Mouse (Mus musculus): Measurements from ENCODE around the gene Wdsub1. TPM values are rescaled to one million over a fixed set of nuclear protein-coding genes. Genes with fewer than 3 reads are reported as not detected.

Gene Wdsub1
- polyA plus RNA-seq, 1 experiment from 2014 or later, result 42.3 TPM

GRCm38 (mm10) chr2:59843848-59844247 lies 38.5 kb downstream of the Wdsub1 start:
- Histone ChIP-seq H3K27ac (ENCODE audit: low read length) (no peak overlapping the region), H3K36me3 (ENCODE audit: insufficient read depth, low read length) (peaks cover 25% of the 10 kb centered on the region), H3K9me3 (ENCODE audit: low read length) (no peaks in the 10 kb centered on the region), H3K4me1 (ENCODE audit: insufficient read depth, low read depth, low read length) (no peaks in the 10 kb centered on the region), H3K9ac (replicated peaks; ENCODE audit: low read depth) (no peak overlapping the region), H3K4me3 (ENCODE audit: low read depth, low read length) (no peak overlapping the region), H3K27me3 (replicated peaks; ENCODE audit: insufficient read depth, low read length) (no peaks in the 10 kb centered on the region), H3K4me2 (replicated peaks; ENCODE audit: low read depth, low read length) (no peak overlapping the region)
- DNase-seq (ENCODE audit: low spot score) (no peak), ATAC-seq (no peak)
- WGBS, result 86% methylated on average over 6 of the region's 6 CpGs
- no peak for TF ChIP-seq EP300 (IDR thresholded peaks at IDR 0.05)

DNA sequence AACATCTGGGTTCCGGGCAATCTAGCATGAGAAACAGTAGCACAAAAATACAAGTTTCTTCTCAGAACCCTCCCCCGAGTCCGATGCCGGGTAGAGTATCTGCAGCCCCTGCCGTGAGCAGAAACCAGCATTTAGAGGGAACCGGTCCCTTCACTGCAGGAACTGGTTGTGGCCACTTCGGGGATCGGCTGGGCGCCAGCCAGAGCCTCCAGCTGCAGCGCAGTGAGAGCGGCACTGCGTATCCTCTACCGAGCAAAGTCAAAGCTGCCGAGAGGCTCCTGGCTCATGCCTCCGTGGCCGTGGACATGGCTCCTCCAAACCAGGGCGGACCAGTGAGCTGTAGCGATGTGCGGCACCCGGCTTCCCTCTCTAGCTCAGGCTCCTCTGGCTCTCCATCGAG lies 39.2 kb downstream of the Wdsub1 start:
- Histone ChIP-seq H3K9ac (replicated peaks; ENCODE audit: low read depth) (no peak overlapping the region), H3K27ac (ENCODE audit: low read length) (no peak overlapping the region), H3K9me3 (ENCODE audit: low read length) (no peaks in the 10 kb centered on the region), H3K4me3 (ENCODE audit: low read depth, low read length) (no peak overlapping the region), H3K4me1 (ENCODE audit: insufficient read depth, low read depth, low read length) (no peaks in the 10 kb centered on the region), H3K4me2 (replicated peaks; ENCODE audit: low read depth, low read length) (no peak overlapping the region), H3K36me3 (ENCODE audit: insufficient read depth, low read length) (peaks cover 31% of the 10 kb centered on the region), H3K27me3 (replicated peaks; ENCODE audit: insufficient read depth, low read length) (no peaks in the 10 kb centered on the region)
- 88% methylated on average over 20 of the region's 21 CpGs for whole genome bisulfite sequencing
- DNase-seq (ENCODE audit: low spot score) (no peak), ATAC-seq (no peak)
- TF ChIP-seq EP300 (IDR thresholded peaks at IDR 0.05) (no peak), CTCF (IDR thresholded peaks at IDR 0.05) (no peak)

DNA sequence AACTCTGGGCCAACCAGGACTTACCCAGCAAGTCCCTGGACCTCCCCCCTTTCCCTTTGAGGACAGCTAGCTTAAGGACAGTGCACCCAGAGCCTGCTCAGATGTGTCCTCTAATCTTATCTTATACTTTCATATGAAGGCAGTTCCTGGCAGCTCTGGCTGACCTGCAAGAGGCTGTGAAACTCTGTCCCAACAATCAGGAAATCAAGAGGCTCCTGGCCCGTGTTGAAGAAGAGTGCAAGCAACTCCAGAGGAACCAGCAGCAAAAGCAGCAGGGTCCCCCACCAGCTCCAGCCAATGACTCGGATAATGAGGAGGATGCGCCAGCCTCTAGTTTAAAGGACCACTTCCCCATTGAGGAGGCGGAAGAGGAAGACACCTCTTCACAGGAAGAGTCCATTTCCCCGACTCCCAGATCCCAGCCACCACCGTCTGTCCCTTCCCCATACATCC lies 39.8 kb downstream of the Wdsub1 start:
- no peak overlapping the region for H3K4me3 ChIP-seq (ENCODE audit: low read depth, low read length)
- H3K27me3 ChIP-seq (replicated peaks; ENCODE audit: insufficient read depth, low read length), result no peaks in the 10 kb centered on the region
- 85% methylated on average over 6 of the region's 6 CpGs for WGBS
- no peaks in the 10 kb centered on the region for H3K9me3 ChIP-seq (ENCODE audit: low read length)
- no peak for DNase-seq (ENCODE audit: low spot score)
- no peak for TF ChIP-seq EP300 (IDR thresholded peaks at IDR 0.05)
- no peak overlapping the region for H3K9ac ChIP-seq (replicated peaks; ENCODE audit: low read depth)
- peak overlapping the region; percentile 70; the same call in 1 of the 2 replicates for H3K27ac ChIP-seq (ENCODE audit: low read length)
- peaks cover 36% of the 10 kb centered on the region for H3K36me3 ChIP-seq (ENCODE audit: insufficient read depth, low read length)
- H3K4me2 ChIP-seq (replicated peaks; ENCODE audit: low read depth, low read length), result no peak overlapping the region
- no peaks in the 10 kb centered on the region for H3K4me1 ChIP-seq (ENCODE audit: insufficient read depth, low read depth, low read length)
- no peak for ATAC-seq

DNA sequence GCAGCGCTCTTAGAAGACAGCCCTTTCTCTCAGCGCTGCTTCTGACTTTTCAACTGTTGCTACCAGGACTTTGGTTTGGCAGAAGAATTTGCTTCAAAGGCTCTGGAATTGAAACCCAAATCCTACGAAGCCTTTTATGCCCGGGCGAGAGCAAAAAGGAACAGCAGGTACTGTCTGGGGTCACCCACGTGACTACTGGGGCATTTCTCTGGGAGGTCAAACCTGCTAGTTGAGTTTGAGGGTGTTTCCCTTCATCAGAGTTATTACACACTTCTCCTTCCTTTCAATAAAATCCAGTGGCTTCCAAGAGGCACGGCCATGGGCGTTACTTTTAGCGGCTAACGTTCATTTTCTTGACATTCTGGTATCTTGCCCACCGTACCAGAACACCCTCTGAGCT lies 40.4 kb downstream of the Wdsub1 start:
- 82% methylated on average over 11 of the region's 11 CpGs for WGBS
- Histone ChIP-seq H3K27ac (ENCODE audit: low read length) (peak overlapping the region; percentile 70), H3K9me3 (ENCODE audit: low read length) (no peaks in the 10 kb centered on the region), H3K9ac (replicated peaks; ENCODE audit: low read depth) (no peak overlapping the region), H3K4me2 (replicated peaks; ENCODE audit: low read depth, low read length) (no peak overlapping the region), H3K4me3 (ENCODE audit: low read depth, low read length) (no peak overlapping the region), H3K27me3 (replicated peaks; ENCODE audit: insufficient read depth, low read length) (no peaks in the 10 kb centered on the region), H3K4me1 (ENCODE audit: insufficient read depth, low read depth, low read length) (no peaks in the 10 kb centered on the region), H3K36me3 (ENCODE audit: insufficient read depth, low read length) (peaks cover 41% of the 10 kb centered on the region)
- no peak for TF ChIP-seq CTCF (IDR thresholded peaks at IDR 0.05)
- TF ChIP-seq EP300 (IDR thresholded peaks at IDR 0.05), result no peak
- no peak for ATAC-seq
- no peak for DNase-seq (ENCODE audit: low spot score)

- peaks cover 44% of the 10 kb centered on the region for H3K36me3 ChIP-seq (ENCODE audit: insufficient read depth, low read length)
- ATAC-seq, result peak; percentile 84
- TF ChIP-seq CTCF (IDR thresholded peaks at IDR 0.05) (no peak), EP300 (IDR thresholded peaks at IDR 0.05) (no peak)
- WGBS, result 58% methylated on average over 10 of the region's 12 CpGs
- H3K4me2 ChIP-seq (replicated peaks; ENCODE audit: low read depth, low read length), result no peak overlapping the region
- H3K9ac ChIP-seq (replicated peaks; ENCODE audit: low read depth), result no peak overlapping the region
- H3K9me3 ChIP-seq (ENCODE audit: low read length), result no peaks in the 10 kb centered on the region
- peak; percentile 87 for DNase-seq (ENCODE audit: low spot score)
- H3K27ac ChIP-seq (ENCODE audit: low read length), result peak overlapping the region; percentile 70
- H3K27me3 ChIP-seq (replicated peaks; ENCODE audit: insufficient read depth, low read length), result no peaks in the 10 kb centered on the region
- H3K4me3 ChIP-seq (ENCODE audit: low read depth, low read length), result no peak overlapping the region
- no peaks in the 10 kb centered on the region for H3K4me1 ChIP-seq (ENCODE audit: insufficient read depth, low read depth, low read length)
Measured at GRCm38 (mm10) chr2:59841189-59841939, 41.0 kb downstream of the Wdsub1 start.

- TF ChIP-seq CTCF (IDR thresholded peaks at IDR 0.05) (no peak), EP300 (IDR thresholded peaks at IDR 0.05) (no peak)
- Histone ChIP-seq H3K9ac (replicated peaks; ENCODE audit: low read depth) (no peak overlapping the region), H3K4me3 (ENCODE audit: low read depth, low read length) (no peak overlapping the region), H3K4me2 (replicated peaks; ENCODE audit: low read depth, low read length) (no peak overlapping the region), H3K27me3 (replicated peaks; ENCODE audit: insufficient read depth, low read length) (no peaks in the 10 kb centered on the region), H3K27ac (ENCODE audit: low read length) (peak overlapping the region; percentile 70; the same call in 1 of the 2 replicates), H3K9me3 (ENCODE audit: low read length) (no peaks in the 10 kb centered on the region), H3K4me1 (ENCODE audit: insufficient read depth, low read depth, low read length) (no peaks in the 10 kb centered on the region), H3K36me3 (ENCODE audit: insufficient read depth, low read length) (peaks cover 51% of the 10 kb centered on the region)
- no peak for ATAC-seq
- DNase-seq (ENCODE audit: low spot score), result no peak
- 73% methylated on average over 4 of the region's 4 CpGs for WGBS
Measured at GRCm38 (mm10) chr2:59840191-59840590, 42.2 kb downstream of the Wdsub1 start.

All from lung, postnatal 0 days (tissue).